Mouse (Mus musculus): Measurements from ENCODE around the gene Adamts14. TPM values are rescaled to one million over a fixed set of nuclear protein-coding genes. Genes with fewer than 3 reads are reported as not detected.
A peak's percentile ranks its signal among the peaks of the same experiment; 100 is the strongest.

The Adamts14 gene
- polyA plus RNA-seq, 1 experiment from 2014 or later, result 0.74 TPM

DNA sequence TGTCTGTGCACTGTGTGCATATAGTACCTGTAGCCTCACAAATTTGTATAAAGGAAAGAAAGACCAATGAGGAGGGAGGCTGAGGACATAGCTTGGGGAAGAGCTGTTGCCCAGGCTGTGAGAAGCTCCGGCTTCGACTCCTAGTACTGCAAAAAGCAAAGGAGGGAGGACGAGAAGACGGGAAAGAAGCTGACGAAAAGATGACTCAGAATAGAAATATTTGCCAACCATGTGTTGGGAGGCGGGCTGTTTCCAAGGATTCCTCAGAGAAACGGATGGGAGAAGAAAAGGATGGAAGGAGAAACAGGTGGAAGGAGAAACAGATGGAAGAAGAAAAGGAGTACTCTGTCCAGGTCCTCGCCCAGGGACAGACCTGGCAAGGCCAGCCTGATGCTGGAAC, 21.0 kb upstream of the Adamts14 start:
- Histone ChIP-seq H3K4me3 (no peak overlapping the region), H3K27ac (no peak overlapping the region), H3K4me1 (peaks cover 12% of the 10 kb centered on the region), H3K9me3 (no peaks in the 10 kb centered on the region), H3K36me3 (no peaks in the 10 kb centered on the region), H3K27me3 (ENCODE audit: insufficient read depth, poor library complexity, severe bottlenecking) (no peaks in the 10 kb centered on the region)
- 71% methylated on average over 8 of the region's 8 CpGs for WGBS
- no peak for DNase-seq (ENCODE audit: low spot score)

DNA sequence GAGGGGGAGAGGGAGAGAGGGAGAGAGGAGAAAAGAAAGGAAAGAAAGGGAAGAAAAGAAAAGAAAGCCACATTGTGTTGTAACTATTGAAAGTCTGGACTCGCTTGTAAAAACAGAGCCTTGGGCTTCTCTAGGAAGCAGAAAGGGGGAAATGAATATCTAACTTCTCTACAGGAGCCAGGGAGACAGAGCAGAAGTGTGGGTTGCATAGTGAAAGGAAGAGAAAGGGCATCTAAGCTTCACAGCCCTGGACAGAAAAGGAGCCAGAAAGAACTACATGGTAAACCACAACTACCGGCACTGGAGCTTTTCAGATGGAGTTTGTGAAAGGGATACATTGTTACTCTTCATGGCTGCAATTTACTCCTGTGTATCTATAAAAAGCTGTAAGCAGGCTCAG, 17.2 kb upstream of the Adamts14 start:
- Histone ChIP-seq H3K36me3 (no peaks in the 10 kb centered on the region), H3K4me3 (no peak overlapping the region), H3K27me3 (ENCODE audit: insufficient read depth, poor library complexity, severe bottlenecking) (no peaks in the 10 kb centered on the region), H3K27ac (peak overlapping the region; percentile 75), H3K4me1 (peaks cover 14% of the 10 kb centered on the region), H3K9me3 (no peaks in the 10 kb centered on the region)
- DNase-seq (ENCODE audit: low spot score), result no peak
- 53% methylated on average over 2 of the region's 2 CpGs for WGBS

DNA sequence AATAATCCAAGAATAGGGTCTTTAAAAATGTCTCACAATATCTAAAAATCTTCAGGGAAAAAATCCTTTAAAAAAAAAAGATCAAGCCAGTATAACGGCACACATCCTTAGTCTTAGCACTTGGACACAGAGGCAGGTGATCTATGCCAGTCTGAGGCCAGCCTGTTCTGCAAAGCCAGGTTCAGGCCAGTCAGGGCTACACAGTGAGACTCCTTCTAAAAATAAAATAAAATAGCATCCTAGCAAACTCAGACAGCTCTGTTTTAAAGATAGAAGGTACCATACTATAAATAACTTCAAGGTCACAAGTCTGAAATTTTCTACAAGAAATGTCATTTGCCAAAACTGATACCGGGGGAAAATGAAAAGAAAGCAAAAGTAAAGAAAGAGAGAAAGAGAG, 16.8 kb upstream of the Adamts14 start:
- WGBS, result 66% methylated on average over 2 of the region's 2 CpGs
- H3K27ac ChIP-seq, result peak overlapping the region; percentile 75
- DNase-seq (ENCODE audit: low spot score), result no peak

DNA sequence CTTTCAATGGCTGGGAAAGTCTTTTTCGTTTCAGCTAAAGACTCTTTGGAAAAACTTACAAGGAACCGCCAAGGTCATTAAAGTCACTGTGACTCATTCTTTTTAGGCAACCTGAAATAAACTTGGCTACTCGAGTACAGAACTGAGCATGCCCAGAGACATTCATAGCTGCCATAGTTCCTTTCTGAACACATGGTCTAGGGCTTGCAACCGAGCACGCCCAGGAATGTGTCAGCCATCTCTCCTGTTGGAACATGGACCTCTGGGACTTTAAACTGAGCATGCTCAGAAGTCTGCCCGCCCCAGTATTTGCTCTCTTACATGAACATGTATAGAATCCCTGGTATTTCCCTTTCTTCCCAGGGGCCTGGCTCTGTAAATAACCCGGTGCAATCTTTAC, 13.0 kb upstream of the Adamts14 start:
- 71% methylated on average over 7 of the region's 7 CpGs for WGBS
- 0 out of 2 replicates have a peak overlapping the region, but pooled peaks have one; percentile 29 for H3K27ac ChIP-seq
- no peaks in the 10 kb centered on the region for H3K36me3 ChIP-seq
- H3K27me3 ChIP-seq (ENCODE audit: insufficient read depth, poor library complexity, severe bottlenecking), result no peaks in the 10 kb centered on the region
- no peak for DNase-seq (ENCODE audit: low spot score)
- no peaks in the 10 kb centered on the region for H3K9me3 ChIP-seq
- no peak overlapping the region for H3K4me3 ChIP-seq
- peaks cover 14% of the 10 kb centered on the region for H3K4me1 ChIP-seq

More for the DNA sequence above, 16.8 kb upstream of the Adamts14 start:
- H3K9me3 ChIP-seq, result no peaks in the 10 kb centered on the region
- no peaks in the 10 kb centered on the region for H3K36me3 ChIP-seq
- no peak overlapping the region for H3K4me3 ChIP-seq
- H3K4me1 ChIP-seq, result peaks cover 14% of the 10 kb centered on the region
- no peaks in the 10 kb centered on the region for H3K27me3 ChIP-seq (ENCODE audit: insufficient read depth, poor library complexity, severe bottlenecking)

DNA sequence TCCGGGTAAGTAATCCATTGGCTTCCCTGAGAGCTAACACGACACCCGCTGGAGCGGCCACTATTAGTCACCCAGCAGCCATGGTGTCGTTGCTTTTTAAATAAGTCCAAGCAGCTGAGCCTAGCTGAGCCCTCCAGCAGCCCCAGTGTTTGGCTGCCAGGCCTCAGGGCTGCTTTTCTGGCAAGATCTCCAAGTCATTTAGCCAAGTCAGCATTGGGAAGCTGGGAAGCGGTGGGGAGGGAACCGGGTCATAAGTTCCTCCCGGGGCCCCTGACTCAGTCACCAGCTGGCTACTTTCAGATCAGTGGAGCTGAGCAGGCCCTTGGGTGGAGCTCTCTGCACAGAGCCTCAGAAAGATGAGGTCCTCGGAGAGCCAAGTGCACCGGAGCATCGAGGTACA, 12.0 kb upstream of the Adamts14 start:
- 76% methylated on average over 11 of the region's 11 CpGs for WGBS
- Histone ChIP-seq H3K4me1 (peaks cover 8% of the 10 kb centered on the region), H3K36me3 (no peaks in the 10 kb centered on the region), H3K4me3 (no peak overlapping the region), H3K27me3 (ENCODE audit: insufficient read depth, poor library complexity, severe bottlenecking) (no peaks in the 10 kb centered on the region), H3K9me3 (no peaks in the 10 kb centered on the region), H3K27ac (no peak overlapping the region)
- no peak for DNase-seq (ENCODE audit: low spot score)

DNA sequence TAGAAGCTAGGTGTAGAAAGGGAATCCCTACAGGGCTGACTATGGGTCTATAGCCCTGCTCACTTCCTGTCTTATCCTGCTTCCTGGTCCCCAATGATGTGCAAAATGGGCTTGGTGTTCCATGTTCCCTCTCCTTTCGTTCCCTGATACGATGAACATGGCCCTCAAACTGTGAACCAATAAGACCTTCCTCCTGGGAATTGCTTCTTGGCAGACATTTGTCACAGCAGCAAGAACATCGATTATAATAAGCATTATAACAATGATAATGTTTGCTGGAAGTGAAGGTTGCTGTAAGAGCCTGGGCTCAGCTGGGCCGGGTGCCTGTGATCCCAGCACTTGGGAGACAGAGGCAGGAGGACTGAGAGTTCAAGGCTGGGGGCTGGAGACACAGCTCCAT, 11.1 kb upstream of the Adamts14 start:
- H3K4me3 ChIP-seq, result no peak overlapping the region
- no peaks in the 10 kb centered on the region for H3K9me3 ChIP-seq
- H3K27ac ChIP-seq, result no peak overlapping the region
- no peak for DNase-seq (ENCODE audit: low spot score)
- H3K4me1 ChIP-seq, result peaks cover 7% of the 10 kb centered on the region; the same call in 1 of the 2 replicates
- no peaks in the 10 kb centered on the region for H3K36me3 ChIP-seq
- H3K27me3 ChIP-seq (ENCODE audit: insufficient read depth, poor library complexity, severe bottlenecking), result no peaks in the 10 kb centered on the region
- WGBS, result 89% methylated on average over 4 of the region's 4 CpGs

DNA sequence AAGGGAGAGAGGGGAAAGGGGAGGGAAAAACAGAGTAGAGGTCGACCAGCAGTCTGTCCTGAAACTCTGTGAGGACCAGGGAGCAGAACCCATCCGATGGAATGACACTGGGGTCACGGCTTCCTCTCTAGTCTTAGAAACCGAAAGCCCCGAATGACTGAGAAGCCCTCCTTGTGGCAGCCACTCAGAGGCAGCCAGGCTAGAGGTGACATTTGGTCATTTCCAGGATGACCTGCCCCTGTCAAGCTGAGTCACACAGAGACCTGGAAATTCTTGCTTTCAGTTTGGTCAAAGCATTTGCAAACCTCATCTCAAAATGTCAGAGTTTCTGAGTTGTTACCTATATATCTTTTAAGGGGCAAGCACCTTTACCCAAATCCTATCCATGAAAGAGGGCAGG, 7.9 kb upstream of the Adamts14 start:
- Histone ChIP-seq H3K27ac (no peak overlapping the region), H3K4me1 (no peaks in the 10 kb centered on the region; the same call in 1 of the 2 replicates), H3K27me3 (ENCODE audit: insufficient read depth, poor library complexity, severe bottlenecking) (no peaks in the 10 kb centered on the region), H3K4me3 (no peak overlapping the region), H3K36me3 (no peaks in the 10 kb centered on the region), H3K9me3 (no peaks in the 10 kb centered on the region)
- 76% methylated on average over 5 of the region's 5 CpGs for WGBS
- no peak for DNase-seq (ENCODE audit: low spot score)

DNA sequence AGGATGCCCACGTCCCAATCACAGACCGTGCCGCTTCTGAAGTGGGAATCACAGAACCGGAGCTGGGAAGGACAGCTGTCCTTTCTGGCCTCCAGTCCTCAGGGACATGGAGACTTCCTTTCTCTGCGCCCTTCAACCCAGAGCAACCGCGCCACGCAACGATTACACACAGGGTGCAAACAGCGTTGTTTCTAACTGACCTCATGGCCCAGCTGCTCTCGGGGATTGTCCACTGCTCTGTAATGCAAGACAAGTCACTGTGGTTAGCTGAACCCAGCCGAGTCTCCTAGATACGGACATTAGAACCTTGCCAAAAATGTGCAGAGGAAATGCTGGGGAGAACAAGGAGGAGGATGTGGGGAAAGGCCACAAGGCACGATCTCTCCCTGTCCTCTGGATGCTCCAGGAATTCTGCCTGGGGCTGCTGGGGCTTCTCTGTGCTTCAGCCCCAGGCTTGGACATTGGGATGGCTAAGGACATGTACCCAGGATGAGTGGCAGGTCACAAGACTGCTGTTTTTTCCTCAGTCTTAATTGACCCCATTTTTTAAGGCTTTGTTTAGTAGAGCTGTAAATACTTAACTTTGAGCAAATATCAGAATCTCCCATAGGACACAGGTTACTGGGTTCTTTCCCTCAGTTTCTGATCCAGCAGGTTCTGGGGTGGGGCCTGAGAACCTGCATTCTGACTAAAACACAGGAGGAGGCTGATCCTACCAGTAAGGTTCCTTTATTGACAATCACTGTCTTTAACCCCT, 4.9 kb upstream of the Adamts14 start:
- no peak overlapping the region for H3K27ac ChIP-seq
- no peak for DNase-seq (ENCODE audit: low spot score)
- H3K36me3 ChIP-seq, result no peaks in the 10 kb centered on the region
- no peaks in the 10 kb centered on the region for H3K9me3 ChIP-seq
- H3K4me1 ChIP-seq, result peaks cover 21% of the 10 kb centered on the region
- peaks cover 18% of the 10 kb centered on the region for H3K27me3 ChIP-seq (ENCODE audit: insufficient read depth, poor library complexity, severe bottlenecking)
- H3K4me3 ChIP-seq, result no peak overlapping the region
- 76% methylated on average over 14 of the region's 14 CpGs for whole genome bisulfite sequencing

DNA sequence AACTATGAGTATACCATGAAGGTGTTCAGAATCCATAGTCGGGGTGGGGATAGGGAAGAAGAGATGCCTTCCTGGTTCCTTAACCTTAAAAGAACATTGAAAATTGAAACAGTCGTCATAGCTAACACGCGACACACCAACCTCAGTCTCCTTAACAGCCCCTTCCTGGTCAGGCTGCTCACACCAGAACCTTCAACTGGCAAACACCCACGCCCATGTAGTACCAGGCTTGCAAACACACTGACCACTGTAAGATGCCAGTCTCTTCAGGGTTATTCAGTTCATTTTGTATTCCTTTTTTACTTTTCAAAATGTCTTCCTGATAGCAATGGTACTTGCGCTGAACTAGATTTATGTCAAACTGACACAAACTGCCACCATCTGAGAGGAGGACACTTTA, 3.8 kb upstream of the Adamts14 start:
- Histone ChIP-seq H3K9me3 (no peaks in the 10 kb centered on the region), H3K27ac (no peak overlapping the region), H3K27me3 (ENCODE audit: insufficient read depth, poor library complexity, severe bottlenecking) (peaks cover 18% of the 10 kb centered on the region), H3K36me3 (no peaks in the 10 kb centered on the region), H3K4me1 (peaks cover 31% of the 10 kb centered on the region), H3K4me3 (no peak overlapping the region)
- 84% methylated on average over 6 of the region's 6 CpGs for WGBS
- DNase-seq (ENCODE audit: low spot score), result no peak

DNA sequence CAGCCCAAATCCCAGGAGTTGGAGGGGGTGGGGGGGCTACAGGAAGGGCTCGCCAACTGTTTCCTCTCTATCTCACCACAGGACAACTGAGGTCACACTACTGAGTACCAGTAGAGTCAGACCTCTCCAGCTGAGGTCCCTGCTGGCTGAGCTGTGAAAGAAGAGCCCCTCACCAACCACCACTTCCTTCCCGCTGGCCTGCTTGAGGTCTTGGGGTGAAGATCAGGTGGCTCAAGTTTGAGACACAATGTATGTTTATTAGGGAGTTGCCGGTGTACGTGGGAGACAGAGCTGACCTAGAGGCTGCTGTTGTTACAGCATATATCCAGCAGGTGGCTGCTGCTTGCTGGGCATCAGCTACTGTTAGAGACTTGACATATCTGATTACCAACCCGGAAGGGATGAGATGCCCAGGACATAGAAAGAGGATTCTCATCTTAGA, 2.5 kb upstream of the Adamts14 start:
- Histone ChIP-seq H3K4me3 (peak overlapping the region; percentile 29; the same call in 1 of the 2 replicates), H3K27ac (peak overlapping the region; percentile 70; the same call in 1 of the 2 replicates), H3K9me3 (no peaks in the 10 kb centered on the region), H3K4me1 (peaks cover 36% of the 10 kb centered on the region), H3K36me3 (no peaks in the 10 kb centered on the region), H3K27me3 (ENCODE audit: insufficient read depth, poor library complexity, severe bottlenecking) (peaks cover 18% of the 10 kb centered on the region)
- no peak for DNase-seq (ENCODE audit: low spot score)
- WGBS, result under 1% methylated on average over 5 of the region's 5 CpGs

DNA sequence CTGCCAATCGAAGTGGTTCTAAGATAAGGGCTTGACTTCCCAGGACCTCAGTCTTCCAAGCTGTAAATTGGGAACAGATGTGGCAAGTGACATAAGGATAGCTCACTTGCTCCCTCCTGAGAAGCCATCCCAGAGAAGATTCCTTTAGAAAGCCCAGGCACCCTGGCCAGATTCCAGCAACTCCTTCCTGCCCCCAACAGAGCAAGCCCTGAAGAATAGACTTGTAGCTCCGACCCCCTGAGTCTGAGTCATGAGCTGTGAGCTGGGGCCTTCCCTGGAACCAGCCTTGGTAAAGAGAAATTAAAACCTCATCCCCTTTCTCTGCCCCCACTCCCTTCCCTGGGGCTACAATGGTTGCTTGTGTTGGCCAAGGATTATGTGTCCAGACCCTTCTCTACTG, 1.3 kb upstream of the Adamts14 start:
- H3K36me3 ChIP-seq, result no peaks in the 10 kb centered on the region
- DNase-seq (ENCODE audit: low spot score), result no peak
- no peak overlapping the region for H3K4me3 ChIP-seq
- WGBS, result 57% methylated on average over 2 of the region's 2 CpGs
- no peaks in the 10 kb centered on the region for H3K9me3 ChIP-seq
- peaks cover 18% of the 10 kb centered on the region for H3K27me3 ChIP-seq (ENCODE audit: insufficient read depth, poor library complexity, severe bottlenecking)
- H3K27ac ChIP-seq, result no peak overlapping the region
- peaks cover 37% of the 10 kb centered on the region for H3K4me1 ChIP-seq

DNA sequence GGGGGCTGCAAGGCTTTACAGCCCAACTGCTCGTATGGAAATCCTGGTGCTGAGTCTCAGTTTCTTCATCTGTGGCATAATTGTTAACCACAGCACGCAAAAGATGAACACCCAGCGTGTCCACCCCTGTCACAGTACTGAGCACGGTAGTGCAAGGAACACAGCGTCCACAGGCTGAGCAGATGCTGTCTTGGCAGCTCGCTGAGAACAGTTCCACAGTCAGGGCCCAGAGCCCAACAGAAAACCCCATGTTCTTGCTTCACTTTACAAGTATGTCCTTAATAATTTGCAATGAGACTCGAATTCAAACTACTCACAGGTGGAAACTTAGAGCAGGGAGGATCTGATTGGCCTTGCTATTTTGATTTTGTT, 592 bp upstream of the Adamts14 start:
- 55% methylated on average over 7 of the region's 7 CpGs for WGBS
- no peaks in the 10 kb centered on the region for H3K36me3 ChIP-seq
- no peaks in the 10 kb centered on the region for H3K9me3 ChIP-seq
- peaks cover 18% of the 10 kb centered on the region for H3K27me3 ChIP-seq (ENCODE audit: insufficient read depth, poor library complexity, severe bottlenecking)
- H3K4me1 ChIP-seq, result peaks cover 39% of the 10 kb centered on the region
- no peak for DNase-seq (ENCODE audit: low spot score)
- peak overlapping the region; percentile 87; the same call in 1 of the 2 replicates for H3K27ac ChIP-seq
- peak overlapping the region; percentile 75 for H3K4me3 ChIP-seq

DNA sequence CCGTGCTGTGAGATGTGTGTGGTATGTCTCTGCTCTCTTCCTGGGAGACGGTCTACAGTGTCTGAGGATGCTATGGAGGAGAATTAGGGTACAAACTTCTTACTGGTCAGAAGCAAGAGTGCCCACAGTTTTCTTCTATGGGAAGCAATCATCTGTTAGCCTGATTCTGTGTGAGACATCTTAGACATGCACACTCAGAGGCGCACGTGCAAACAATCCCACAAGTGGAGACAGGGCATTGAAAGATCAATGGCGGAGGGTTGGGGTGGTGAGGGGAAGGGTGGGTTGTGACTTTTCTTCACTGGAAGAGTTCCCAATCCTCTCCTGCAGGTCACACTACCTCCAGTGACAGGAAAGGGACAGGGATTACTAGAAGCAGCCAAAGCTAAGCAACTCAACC, 607 bp downstream of the Adamts14 start:
- 41% methylated on average over 5 of the region's 5 CpGs for WGBS
- peak overlapping the region; percentile 75 for H3K4me3 ChIP-seq
- H3K27ac ChIP-seq, result peak overlapping the region; percentile 87
- peaks cover 39% of the 10 kb centered on the region for H3K4me1 ChIP-seq
- H3K27me3 ChIP-seq (ENCODE audit: insufficient read depth, poor library complexity, severe bottlenecking), result peaks cover 21% of the 10 kb centered on the region
- no peaks in the 10 kb centered on the region for H3K36me3 ChIP-seq
- H3K9me3 ChIP-seq, result no peaks in the 10 kb centered on the region
- no peak for DNase-seq (ENCODE audit: low spot score)
